Mouse (Mus musculus) thymus, postnatal 0 days (tissue): ENCODE measurements around the gene Il12rb1. TPM values are rescaled to one million over a fixed set of nuclear protein-coding genes. Genes with fewer than 3 reads are reported as not detected.

Source experiments
- DNase-seq: peaks from one replicate; pipeline ENCODE4 v3.0.0-alpha.2; 2015; ENCODE audit warnings: low spot score
- polyA plus RNA-seq: library from polyadenylated mRNA; unstranded; fragments of >200 nt; fragmentation: Nextera tagmentation; extraction: Ambion mirVana; gene quantifications from 2 replicates; pipeline ENCODE4 v1.2.1, GENCODE M21; 2015

Gene Il12rb1
- polyA plus RNA-seq, 1 experiment from 2014 or later: 16.2 TPM

- DNase-seq: no peak
These were observed 17.6 kb downstream of the Il12rb1 start for GRCm38 (mm10) chr8:70825816-70826215.

GRCm38 (mm10) chr8:70827010-70827409, 18.8 kb downstream of the Il12rb1 start:
- no peak for DNase-seq

DNA sequence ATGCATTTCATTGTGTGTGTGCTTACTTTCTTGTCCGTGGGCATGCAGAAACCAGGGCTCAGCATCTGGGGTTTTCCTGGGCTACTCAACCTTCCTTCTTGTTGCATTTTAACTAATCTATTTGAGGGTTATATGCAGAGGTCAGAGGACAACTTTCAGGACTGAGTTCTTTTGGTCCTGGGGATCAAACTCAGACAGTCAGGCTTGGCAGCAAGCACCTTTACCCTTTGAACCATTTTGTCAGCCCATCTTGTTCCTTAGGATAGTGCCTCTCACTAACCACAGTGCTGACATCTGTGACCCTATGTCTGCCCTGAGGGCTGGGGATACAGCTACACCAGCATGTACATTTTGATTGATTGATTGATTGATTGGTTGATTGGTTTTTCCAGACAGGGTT, 19.5 kb downstream of the Il12rb1 start:
- DNase-seq: no peak

DNA sequence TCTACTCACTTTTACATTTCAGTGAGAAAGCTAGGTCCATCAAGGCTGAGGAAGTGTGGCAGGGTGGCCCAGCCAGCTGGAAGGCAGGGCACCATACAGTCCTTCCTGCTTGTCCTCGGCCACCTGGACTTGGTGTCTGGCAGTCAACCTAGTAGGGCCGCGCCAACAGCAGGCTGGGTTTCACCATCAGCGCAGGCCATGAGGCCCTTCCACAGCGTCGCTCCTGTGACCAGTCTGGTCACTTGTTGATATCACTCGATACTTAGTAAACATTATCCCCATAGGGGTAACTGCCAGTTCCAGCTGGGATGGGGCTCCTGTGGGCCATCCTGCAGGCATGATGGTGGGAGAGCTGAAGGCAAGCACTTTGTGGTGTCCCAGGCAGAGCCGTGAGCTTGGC, 23.3 kb downstream of the Il12rb1 start:
- DNase-seq: no peak

DNA sequence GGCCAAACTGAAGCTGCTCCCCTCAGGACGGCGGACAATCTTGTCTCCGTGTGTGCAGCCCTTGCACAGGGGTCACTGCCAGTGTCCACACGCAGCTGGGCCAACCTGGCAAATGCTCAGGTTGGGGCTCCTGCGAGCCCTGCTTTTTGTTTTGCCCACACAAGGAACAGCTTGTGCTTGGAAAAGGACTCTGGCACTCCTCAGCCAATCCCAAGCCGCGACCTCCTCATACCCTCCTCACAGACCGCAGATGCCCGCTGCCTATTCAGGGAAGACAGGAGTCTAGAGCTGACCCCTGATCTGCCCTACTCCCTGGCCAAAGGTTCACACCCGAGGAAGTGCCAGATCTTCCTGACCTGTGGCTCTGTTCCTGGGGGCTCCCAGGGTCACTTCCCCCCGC, 24.1 kb downstream of the Il12rb1 start:
- DNase-seq: no peak

GRCm38 (mm10) chr8:70833018-70833482, 24.8 kb downstream of the Il12rb1 start:
- DNase-seq: peak; percentile 72

- DNase-seq: no peak
These were observed 25.3 kb downstream of the Il12rb1 start for GRCm38 (mm10) chr8:70833520-70833919.

GRCm38 (mm10) chr8:70834071-70834470, 25.8 kb downstream of the Il12rb1 start:
- DNase-seq: no peak

GRCm38 (mm10) chr8:70836666-70837065, 28.4 kb downstream of the Il12rb1 start:
- no peak for DNase-seq

GRCm38 (mm10) chr8:70838654-70839407, 30.6 kb downstream of the Il12rb1 start:
- no peak for DNase-seq

- DNase-seq: peak; percentile 100
These were observed 31.4 kb downstream of the Il12rb1 start, which contains the start of gene Arrdc2 for GRCm38 (mm10) chr8:70839408-70840351. Gene Arrdc2, minus strand, starts transcription at chr8:70839720.

DNA sequence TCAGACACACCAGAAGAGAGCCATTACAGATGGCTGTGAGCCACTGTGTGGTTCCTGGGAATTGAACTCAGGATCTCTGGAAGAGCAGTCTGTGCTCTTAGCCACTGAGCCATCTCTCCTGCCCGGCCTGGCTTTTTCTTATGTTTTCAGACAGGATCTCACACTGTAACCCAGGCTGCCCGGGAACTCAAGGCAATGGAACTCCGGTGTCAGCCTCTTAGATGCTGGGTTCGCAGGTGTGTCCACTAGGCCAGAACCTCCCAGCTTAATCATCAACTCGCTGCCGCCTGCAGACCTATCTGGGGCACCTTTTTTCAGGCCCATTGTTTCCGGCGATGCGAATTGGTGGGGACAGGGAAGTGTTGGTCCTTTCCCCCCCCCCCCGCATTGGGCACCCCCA, 32.3 kb downstream of the Il12rb1 start:
- peak; percentile 15 for DNase-seq

DNA sequence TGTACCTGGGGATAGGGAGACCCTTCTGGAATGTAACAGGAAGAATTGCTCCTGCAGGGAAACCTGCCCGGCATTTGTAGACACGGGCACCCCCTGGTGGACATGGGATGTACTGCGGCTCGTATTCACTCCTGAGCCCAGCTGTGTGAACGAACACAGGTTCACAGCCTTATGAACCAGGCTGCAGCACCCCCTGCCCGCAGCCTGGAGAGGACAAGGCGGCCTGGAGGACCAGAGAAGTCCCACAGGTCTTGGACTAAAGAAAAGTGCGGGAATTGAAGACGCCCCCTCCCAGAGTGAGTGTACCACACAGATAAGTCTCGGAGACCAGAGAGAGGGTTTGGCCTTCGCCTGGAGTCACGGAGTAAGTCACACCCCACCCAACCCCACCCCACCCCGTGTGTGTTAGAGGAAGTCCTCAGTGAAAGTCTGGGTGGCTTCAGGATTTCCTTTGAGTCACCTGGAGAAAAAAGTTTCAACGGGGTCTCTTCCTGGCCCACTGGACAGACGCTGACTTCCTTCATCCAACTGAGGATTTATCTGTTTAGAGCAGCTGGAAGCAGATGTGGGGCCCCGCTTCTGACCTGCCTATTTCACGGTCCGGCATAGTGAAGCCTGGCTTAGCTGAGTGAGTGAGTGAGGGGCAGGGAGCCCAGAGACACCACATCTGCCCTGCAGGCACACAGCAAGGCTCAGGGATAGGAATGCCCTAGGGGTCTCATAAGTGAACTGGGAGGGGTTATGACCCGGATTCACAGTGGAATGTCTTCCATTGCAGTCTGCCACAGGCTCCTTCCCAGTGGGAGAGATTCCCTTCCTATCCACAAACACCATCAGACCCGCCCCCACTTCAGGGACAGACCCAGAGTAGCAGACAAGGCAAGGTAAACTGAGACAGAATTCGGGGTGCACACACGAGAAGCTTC, 33.2 kb downstream of the Il12rb1 start:
- DNase-seq: peak; percentile 89

- no peak for DNase-seq
These were observed 34.2 kb downstream of the Il12rb1 start for GRCm38 (mm10) chr8:70842484-70842883.

DNA sequence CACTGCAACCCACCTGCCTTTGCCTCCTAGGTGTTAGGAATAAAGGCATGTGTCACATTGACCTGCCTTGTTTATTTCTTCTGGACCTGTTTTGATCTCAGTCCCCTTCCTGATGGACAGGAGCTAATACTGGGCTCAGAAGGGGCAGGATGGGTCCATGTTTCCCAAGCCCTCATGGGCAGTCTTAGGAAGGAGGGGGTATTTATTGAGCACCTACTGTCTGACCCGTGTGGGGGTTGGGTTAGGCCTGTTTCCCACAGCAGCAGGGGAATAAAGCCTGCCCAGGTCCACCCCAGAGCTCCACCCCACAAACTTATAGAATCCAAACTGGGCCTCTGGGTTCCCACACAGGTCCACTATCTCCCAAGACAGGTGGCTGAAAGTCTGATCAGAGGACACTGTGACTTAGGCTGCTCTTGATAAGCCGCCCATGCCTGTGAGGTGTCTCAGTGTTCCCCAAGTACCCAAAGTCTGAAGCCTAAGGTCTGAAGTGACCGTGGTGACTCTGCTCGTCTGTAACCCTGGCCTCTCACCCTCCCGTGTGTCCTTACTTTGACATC, 35.0 kb downstream of the Il12rb1 start:
- DNase-seq: no peak

GRCm38 (mm10) chr8:70843941-70844340, 35.7 kb downstream of the Il12rb1 start:
- no peak for DNase-seq

DNA sequence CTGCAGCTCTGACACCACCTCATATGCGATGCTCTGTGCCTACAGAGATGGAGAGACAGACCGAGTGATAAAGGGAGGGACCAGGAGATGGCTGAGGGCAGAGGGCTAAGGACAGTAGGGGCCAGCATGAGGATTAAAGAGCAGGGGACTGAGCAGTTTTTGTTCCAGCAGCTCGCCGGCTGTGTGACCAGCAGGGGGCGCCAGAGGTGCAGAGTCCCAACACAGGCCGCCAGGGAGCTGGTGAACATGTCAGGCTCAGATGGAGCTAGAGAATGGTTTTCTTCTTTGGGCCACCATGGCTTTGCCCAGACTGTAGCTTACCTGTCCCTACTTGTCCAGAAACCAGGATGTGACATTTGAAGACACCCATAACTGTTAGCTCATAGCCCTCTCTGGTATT, 36.3 kb downstream of the Il12rb1 start:
- DNase-seq: peak; percentile 83

DNA sequence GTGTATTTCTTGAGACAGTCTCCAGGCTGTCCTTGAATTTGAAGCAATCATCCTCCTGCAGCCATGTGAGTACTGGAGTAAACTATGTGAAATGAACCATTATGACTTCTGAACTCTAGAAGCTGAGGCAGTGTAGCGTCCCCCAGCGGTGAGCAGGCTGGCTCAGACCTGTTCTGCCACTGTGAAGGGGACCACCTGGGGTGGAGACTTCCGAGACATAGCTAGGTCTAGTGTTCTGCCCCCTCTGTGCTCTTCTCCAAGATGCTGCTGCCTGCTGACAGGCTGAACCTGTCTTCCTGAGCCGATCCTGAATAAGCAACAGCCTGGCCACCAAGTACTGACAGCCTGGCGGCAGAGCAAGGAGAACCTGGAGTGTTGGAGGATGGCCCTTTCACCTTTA, 36.9 kb downstream of the Il12rb1 start:
- DNase-seq: no peak

DNA sequence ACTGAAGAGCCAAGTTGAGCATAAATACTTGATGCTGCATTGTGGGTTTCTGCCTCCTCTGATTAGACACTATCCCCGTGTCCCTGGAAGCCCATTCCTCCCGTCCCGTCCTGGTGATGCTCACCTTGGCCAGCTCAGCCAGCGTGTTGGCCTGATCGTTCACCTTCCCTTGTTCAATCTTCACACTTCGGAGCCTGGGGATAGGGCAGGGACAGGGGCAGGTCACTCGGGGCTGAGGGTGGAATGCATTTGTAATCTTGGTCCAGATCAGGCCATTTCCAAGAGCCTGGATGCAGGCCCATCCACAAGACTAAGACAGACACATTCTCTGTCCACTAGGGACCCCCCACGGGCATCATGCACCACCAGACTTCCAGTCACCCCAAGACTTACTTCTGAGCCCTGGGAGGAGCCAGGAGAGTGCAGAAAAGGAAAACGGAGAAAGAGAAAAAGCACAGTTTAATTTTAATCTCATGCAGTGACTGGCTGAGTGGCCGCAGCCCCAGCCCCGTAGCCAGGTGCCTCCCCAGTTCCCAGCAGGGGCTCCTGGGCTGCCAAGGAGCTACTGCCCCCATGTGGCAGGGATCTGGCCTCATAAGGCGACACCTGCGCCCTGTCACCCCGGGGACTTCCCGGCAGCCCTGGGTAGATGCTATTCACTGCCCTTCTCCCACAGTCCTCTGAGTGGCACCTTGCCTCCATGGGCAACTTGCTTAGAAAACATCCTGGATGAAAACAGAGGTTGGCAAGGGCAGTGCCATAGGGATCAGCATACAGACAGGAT, 38.3 kb downstream of the Il12rb1 start:
- DNase-seq: peak; percentile 58
